Mouse (Mus musculus): ENCODE results near the gene Gapvd1. TPM values are rescaled to one million over a fixed set of nuclear protein-coding genes. Genes with fewer than 3 reads are reported as not detected.
"Not testable (repeated sequence)": the region's sequence is repeated elsewhere in the genome, so short reads cannot be mapped to it uniquely, and the experiment has no call there.

Gapvd1 gene
- 100 to 1,000 TPM in 2 of 4 experiments, 10 to 100 TPM in 2; 84.9 to 115 (median 99.1) TPM for total RNA-seq (2022)

DNA sequence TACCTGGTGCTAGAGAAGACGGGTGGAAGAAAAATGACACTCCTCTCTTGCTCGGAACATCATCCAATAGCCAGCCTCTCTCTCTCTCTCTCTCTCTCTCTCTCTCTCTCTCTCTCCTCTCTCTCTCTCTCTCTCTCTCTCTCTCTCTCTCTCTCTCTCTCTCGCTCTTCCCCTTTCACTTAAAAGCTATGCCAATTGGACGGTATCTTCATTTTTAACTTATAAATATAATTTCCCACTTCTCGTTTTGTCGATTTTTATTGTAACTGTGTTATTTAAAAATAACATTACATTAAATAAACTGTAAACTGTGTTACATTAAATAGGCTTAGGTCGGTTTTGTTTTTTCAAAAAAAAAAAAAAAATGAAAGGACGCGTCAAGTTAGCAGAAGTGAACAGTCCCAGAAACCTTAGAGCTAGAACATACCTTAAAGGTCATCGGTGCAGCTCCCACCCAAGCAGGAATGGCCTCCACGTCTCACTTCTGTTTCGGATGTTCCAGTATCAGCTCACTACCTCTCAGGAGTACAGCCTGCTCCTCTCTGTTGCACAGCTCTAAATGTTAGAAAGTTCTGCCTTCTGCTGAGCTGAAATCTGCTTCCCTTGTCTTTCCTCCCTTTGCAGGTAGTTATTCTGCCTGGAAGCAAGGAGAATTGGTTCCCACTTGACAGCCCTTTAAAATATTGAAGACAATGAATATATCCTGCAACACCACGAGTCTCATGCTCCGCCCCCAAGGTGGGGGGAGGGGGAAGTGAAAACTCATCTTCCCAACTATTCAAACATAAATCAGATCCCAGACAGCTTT lies at the start of gene Gapvd1:
Gapvd1 (minus strand) TSS at position 682 of the 808 bp plus-strand sequence.
- DNase-seq (ENCODE audit: low spot score in 2 of 2): no peak

DNA sequence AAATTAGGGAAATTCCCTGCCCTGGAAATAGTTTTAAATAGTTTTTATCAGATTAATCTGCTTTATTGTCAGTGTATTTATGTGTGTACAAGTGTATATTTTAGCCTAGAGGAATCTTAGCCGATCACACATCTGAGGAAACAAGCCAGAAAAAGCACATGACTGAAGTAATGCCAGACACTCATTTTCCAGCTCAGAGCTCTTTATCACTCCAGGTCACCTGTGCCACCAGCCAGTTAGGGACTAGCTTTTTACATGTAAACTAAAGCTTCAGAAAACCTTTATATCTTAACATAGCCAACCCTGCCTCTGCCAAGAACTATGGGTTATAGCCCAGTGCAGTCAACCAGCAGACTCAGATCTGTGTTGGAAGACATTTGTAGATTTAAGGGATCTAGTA lies 49.8 kb upstream of the Gapvd1 start:
- no peak for DNase-seq (ENCODE audit: low spot score in 2 of 2)

- no peak for DNase-seq (ENCODE audit: low spot score in 2 of 2)
Observed at GRCm38 (mm10) chr2:34804172-34804571, 49.1 kb upstream of the Gapvd1 start.

DNA sequence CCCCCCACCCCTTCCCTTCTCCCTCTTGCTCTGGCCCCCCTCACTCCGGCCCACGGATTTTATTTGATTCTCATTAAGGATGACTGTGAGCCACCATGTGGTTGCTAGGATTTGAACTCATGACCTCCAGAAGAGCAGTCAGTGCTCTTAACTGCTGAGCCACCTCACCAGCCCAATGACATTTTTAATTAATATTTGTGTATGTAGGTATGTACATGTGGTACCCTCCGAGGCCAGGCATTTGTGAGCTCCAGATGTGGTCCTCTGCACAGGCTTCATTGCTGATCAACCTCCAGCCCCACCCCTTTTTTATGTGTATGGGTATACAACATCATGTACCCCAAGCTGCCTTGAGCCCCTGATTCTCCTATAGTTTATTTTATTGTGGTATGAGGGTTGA lies 48.7 kb upstream of the Gapvd1 start:
- no peak for DNase-seq (ENCODE audit: low spot score in 2 of 2)

DNA sequence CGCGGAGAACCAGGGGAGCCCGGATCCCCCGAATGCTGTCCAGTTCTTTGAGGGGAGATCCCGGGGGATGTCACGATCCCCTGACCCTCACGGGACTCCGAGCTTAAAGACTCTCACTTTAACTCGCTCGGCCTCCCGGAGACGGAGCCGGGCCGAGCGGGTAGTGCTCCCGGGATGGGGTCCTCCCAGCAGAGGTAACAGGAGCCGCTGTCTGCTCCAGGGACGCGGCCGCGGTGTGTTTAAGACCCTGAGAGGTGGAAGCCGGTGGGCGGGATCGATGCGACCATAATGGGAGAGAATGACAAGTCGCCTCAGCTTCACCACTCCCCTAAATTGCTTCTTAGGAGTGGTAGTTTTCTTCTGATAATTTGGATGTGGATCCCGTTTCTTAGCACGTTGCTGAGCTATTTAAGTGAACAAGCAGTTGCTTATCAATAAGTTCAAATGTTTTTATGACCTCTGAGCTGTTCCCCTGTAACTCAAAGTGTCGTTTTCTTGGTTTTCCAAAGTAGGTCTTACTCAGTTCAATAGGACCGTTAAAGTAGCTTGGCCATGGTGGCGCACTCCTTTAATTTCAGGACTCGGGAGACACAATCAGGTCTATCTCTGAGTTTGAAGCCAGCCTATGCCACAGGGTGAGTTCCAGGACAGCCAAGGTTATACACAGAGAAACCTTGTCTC lies 47.7 kb upstream of the Gapvd1 start:
- DNase-seq (ENCODE audit: low spot score in 2 of 2): not testable (repeated sequence)

DNA sequence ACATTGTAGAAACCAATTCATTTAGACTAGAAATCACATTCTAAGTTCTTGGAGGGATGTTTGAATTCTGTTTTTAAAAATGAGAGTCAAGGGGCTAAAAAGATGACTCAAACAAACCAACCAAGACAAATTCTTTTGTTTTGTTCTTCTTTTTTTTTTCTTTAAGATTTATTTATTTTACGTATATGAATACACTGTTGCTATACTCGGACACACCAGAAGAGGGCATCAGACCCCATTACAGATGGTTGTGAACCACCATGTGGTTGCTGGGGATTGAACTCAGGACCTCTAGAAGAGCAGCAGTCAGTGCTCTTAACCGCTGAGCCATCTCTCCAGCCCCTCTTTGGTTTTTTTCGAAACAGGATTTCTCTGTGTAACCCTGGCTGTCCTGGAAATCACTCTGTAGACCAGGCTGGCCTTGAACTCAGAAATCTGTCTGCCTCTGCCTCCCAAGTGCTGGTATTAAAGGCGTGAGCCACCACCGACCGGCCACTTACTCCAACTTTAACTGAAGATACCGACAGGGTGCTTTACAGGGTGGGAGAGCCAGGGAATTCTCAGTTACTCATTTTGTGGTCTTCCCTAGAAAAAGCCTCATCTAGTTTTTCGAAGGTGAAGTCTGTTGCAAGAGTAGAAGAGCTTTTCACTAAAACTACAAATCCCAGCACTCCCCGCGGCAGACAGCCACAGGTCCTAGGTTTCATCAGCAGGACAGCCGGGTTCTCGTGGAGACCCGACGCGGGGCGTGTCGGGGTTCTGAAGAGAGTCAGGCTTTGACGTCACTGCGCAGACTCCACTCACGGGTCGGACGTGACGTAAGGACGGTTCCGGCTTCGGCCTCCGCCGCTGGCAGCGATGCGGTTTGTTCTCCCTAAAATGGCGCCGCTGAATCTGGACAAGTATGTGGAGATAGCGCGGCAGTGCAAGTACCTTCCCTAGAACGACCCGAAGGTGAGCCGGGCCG lies 46.8 kb upstream of the Gapvd1 start:
- peak; percentile 98 to 99 for DNase-seq (ENCODE audit: low spot score in 2 of 2)

DNA sequence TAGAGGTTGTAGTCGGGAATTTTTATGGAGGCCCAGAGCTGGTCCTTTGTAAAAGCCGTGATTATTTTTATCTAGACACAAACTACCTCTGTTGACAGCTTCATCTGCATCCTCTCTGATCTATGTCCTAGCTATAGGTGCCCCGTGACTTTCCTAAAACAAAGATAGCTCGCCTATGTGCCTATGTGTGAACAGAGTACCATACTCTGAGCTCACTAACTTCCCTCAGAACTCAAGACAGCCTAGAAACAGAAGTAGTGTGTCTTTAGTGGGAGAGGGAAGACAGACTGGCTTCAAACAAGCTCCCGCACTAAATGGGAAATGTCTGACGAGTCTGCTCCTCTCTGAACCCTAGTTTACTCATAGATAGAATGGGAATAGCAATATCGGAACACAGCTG lies 45.3 kb upstream of the Gapvd1 start:
- no peak for DNase-seq (ENCODE audit: low spot score in 2 of 2)

GRCm38 (mm10) chr2:34799357-34800256 lies 44.6 kb upstream of the Gapvd1 start, which contains the start of gene Rabepk:
Gene Rabepk (minus strand): TSS chr2:34799912.
- DNase-seq (ENCODE audit: low spot score in 2 of 2): peak; percentile 55 to 64

GRCm38 (mm10) chr2:34795426-34795825 lies 40.4 kb upstream of the Gapvd1 start:
- no peak for DNase-seq (ENCODE audit: low spot score in 2 of 2)

GRCm38 (mm10) chr2:34794511-34794910 lies 39.5 kb upstream of the Gapvd1 start:
- DNase-seq (ENCODE audit: low spot score in 2 of 2): no peak

DNA sequence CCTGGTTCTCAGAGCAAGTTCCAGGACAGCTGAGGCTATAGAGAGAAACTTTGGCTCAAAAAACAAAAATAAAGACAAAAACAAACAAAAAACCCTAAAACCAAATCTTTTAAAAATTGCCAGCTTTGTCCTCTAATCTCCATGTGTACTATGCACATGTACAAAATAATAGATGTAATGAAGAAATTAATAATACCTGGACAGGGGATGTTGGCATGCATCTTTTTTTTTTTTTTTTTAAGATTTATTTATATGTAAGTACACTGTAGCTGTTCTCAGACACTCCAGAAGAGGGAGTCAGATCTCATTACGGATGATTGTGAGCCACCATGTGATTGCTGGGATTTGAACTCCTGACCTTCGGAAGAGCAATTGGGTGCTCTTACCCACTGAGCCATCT lies 37.5 kb upstream of the Gapvd1 start:
- DNase-seq (ENCODE audit: low spot score in 2 of 2): not testable (repeated sequence)

DNA sequence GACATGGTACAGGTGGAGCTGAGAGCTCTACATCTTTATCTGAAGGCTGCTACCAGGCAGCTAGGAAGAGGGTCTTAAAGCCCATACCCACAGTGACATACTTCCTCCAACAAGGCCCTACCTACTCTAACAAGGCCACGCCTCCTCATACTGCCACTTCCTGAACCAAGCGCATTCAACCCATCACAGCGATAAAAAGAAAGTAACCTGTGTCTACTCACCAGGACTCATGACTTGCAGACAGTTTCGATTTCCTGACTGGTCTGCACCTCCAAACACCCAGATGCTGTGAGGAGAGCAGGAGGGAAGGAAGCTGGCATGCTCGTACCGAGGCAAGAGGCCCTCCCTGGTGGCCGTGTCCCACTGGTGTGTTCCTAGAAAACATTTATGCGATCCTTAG lies 35.2 kb upstream of the Gapvd1 start:
- DNase-seq (ENCODE audit: low spot score in 2 of 2): no peak

DNA sequence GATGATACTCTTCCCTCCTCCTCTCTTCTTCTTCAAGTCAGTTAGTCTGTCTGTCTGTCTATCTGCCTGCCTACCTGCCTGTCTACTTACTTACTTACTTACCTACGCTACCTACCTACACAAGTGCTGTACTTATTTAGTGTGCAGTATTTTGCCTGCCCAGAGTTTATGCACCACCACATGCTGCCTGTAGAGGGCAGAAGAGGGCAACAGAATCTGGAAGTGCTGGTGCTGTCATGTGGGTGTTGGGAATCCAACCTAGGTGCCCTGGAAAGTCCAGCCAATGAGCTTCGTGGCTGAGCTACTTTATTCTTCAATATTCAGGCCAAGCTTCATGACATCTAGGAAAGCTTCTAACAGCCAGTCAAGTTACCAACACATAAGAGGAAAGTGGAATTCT lies 29.1 kb upstream of the Gapvd1 start:
- DNase-seq (ENCODE audit: low spot score in 2 of 2): no peak

- DNase-seq (ENCODE audit: low spot score in 2 of 2): no peak
Observed at GRCm38 (mm10) chr2:34783064-34784020, 28.3 kb upstream of the Gapvd1 start.

- no peak for DNase-seq (ENCODE audit: low spot score in 2 of 2)
Observed at GRCm38 (mm10) chr2:34777237-34777868, 22.3 kb upstream of the Gapvd1 start.

GRCm38 (mm10) chr2:34774493-34774892 lies 19.5 kb upstream of the Gapvd1 start:
- no peak for DNase-seq (ENCODE audit: low spot score in 2 of 2)

DNA sequence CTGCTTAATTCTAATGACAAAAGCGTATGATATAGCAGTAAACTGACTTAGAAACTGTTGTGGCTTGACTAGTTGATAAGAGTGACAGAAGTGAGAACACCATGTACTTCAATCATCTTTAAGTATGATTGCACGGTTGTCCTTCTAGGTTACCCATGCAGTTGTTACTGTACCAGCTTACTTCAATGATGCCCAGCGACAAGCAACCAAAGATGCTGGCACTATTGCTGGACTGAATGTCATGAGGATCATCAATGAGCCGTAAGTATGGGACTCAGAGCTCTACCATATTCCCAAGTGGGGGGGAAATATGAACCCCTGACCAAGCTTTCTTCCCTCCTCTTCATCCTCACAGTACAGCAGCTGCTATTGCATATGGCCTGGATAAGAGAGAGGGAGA lies 18.6 kb upstream of the Gapvd1 start:
- no peak for DNase-seq (ENCODE audit: low spot score in 2 of 2)

Data from layer of hippocampus, adult 8-10 months (tissue).